Mouse (Mus musculus) CD4-positive, CD25-positive, alpha-beta regulatory T cell, adult 9 weeks (primary cell): ENCODE data around the gene Lpo. TPM values are rescaled to one million over a fixed set of nuclear protein-coding genes. Genes with fewer than 3 reads are reported as not detected.

Experiments
- polyA plus RNA-seq: library from polyadenylated mRNA; unstranded; fragments of 100-300 nt; shearing (Covaris generic); gene quantifications from one replicate; pipeline ENCODE4 v1.2.1, GENCODE M21; 2017

Gene Lpo
- not detected for polyA plus RNA-seq

DNA sequence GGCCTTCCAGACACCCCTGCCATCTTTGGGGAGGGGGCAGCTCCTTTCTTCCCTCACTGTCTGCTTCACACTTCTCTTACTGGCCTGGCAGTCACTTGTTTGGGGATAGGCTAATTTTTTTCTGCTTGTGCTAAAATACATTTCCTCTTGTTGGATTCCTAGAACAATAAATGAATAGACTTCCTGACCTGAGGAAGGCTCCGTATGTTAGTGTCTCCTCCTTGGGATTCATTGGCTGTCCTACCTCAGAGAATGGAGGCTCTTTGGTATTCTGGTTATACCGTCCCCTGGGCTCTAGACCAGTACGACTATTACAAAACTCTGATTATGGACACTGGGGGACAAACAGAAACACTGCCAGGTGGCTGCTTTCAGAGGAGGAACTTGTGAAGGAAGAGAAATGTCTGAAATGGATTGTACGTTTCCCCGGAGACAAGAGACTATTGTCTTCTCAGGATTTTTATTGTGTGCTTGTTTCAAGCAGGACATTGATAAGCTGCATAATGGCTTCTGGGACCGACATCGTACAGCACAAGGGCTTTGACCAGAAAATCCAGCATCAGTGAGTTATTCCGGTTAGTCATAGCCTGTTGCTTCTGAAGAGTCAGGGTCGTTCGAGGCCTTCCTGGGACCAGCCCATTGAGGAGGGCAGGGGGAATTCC lies at the start of gene Lpo:
Gene Lpo (minus strand): TSS at position 51 of the 662 bp plus-strand sequence.

GRCm38 (mm10) chr11:87875436-87875835 lies 47.3 kb upstream of the Lpo start, which contains the start of gene Epx:
TSS of gene Epx (minus strand) at chr11:87875536.

GRCm38 (mm10) chr11:87852690-87853596 lies 24.9 kb upstream of the Lpo start, which contains the start of gene Mks1:
TSS of gene Mks1 (plus strand) at chr11:87853215.

DNA sequence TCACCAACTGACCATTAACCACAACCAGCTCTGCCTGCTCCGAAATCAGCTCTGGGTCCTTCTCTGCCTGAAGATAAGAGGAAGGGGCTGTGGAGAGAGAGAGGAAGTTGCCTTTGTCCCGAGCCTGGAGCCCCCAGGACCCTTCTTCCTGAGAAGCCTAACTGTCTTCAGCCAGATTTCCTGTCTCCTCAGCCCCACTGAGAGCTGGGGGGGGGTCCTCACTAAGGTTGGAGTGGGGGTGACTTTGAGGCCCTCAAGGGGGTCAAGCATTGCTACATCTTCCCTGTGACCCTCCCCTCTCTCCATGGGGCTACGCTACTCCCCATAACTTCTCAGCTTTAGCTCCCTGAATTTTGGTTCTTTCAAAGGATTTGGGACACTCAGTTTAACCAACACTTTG lies 34.6 kb downstream of the Lpo start, which contains the start of gene Mpo:
Gene Mpo (plus strand): TSS at position 122 of the 400 bp plus-strand sequence.

GRCm38 (mm10) chr11:87760301-87761081 lies 67.6 kb downstream of the Lpo start, which contains the start of gene Tspoap1:
TSS of gene Tspoap1 (plus strand) at chr11:87760541.

Other genes starting within 250 kb of the Lpo start
- 39.5 TPM for gene Mtmr4, start 236.1 kb downstream of the Lpo start, polyA plus RNA-seq
- not detected for gene Hsf5, start 211.1 kb downstream of the Lpo start, polyA plus RNA-seq
- 35.5 TPM for gene Rnf43, start 165.6 kb downstream of the Lpo start, polyA plus RNA-seq
- 471 TPM for gene Supt4a, start 90.7 kb downstream of the Lpo start, polyA plus RNA-seq
- gene Tspoap1, start 67.7 kb downstream of the Lpo start, polyA plus RNA-seq, result 6.2 TPM
- not detected for gene Mpo, start 34.7 kb downstream of the Lpo start, polyA plus RNA-seq
- 18.1 TPM for gene Mks1, start 24.9 kb upstream of the Lpo start, polyA plus RNA-seq
- gene Epx, start 47.2 kb upstream of the Lpo start, polyA plus RNA-seq, result not detected
- gene Olfr462, start 64.0 kb upstream of the Lpo start, polyA plus RNA-seq, result not detected
- not detected for gene Olfr463, start 69.1 kb upstream of the Lpo start, polyA plus RNA-seq
- gene Olfr464, start 92.7 kb upstream of the Lpo start, polyA plus RNA-seq, result not detected
- 5.5 TPM for gene Dynll2, start 159.2 kb upstream of the Lpo start, polyA plus RNA-seq
- gene Srsf1, start 219.1 kb upstream of the Lpo start, polyA plus RNA-seq, result 65.2 TPM
- gene Vezf1, start 240.0 kb upstream of the Lpo start, polyA plus RNA-seq, result 28.9 TPM